Mouse (Mus musculus): ENCODE results near the gene Sh2d6. TPM values are rescaled to one million over a fixed set of nuclear protein-coding genes. Genes with fewer than 3 reads are reported as not detected.
A peak's percentile ranks its signal among the peaks of the same experiment; 100 is the strongest.

The Sh2d6 gene
- polyA plus RNA-seq, 1 experiment from 2014 or later, result not detected

GRCm38 (mm10) chr6:72553079-72553412, 31.5 kb upstream of the Sh2d6 start:
- H3K4me1 ChIP-seq (ENCODE audit: control insufficient read depth, insufficient read depth, low read length), result peaks cover 4% of the 10 kb centered on the region; the same call in 1 of the 2 replicates
- ATAC-seq (replicated peaks; ENCODE audit: insufficient number of reproducible peaks, low FRiP score, low TSS enrichment), result no peak
- peak overlapping the region; percentile 47 for H3K4me3 ChIP-seq (ENCODE audit: low read depth, low read length)
- 20% methylated on average over 8 of the region's 8 CpGs for WGBS (ENCODE audit: insufficient replicate concordance)
- no peaks in the 10 kb centered on the region for H3K9me3 ChIP-seq (replicated peaks; ENCODE audit: control insufficient read depth, low read length)
- H3K4me2 ChIP-seq, result peak overlapping the region; percentile 85
- no peaks in the 10 kb centered on the region for H3K36me3 ChIP-seq (ENCODE audit: control insufficient read depth, insufficient read depth, low read length)
- H3K27ac ChIP-seq (ENCODE audit: low read depth, low read length), result peak overlapping the region; percentile 71
- H3K27me3 ChIP-seq (ENCODE audit: control insufficient read depth, insufficient read depth, low read length), result no peaks in the 10 kb centered on the region
- H3K9ac ChIP-seq (ENCODE audit: low read depth, low read length), result peak overlapping the region; percentile 79

- no peaks in the 10 kb centered on the region for H3K36me3 ChIP-seq (ENCODE audit: control insufficient read depth, insufficient read depth, low read length)
- H3K27ac ChIP-seq (ENCODE audit: low read depth, low read length), result peak overlapping the region; percentile 71
- H3K27me3 ChIP-seq (ENCODE audit: control insufficient read depth, insufficient read depth, low read length), result no peaks in the 10 kb centered on the region
- H3K4me2 ChIP-seq, result peak overlapping the region; percentile 85
- H3K9me3 ChIP-seq (replicated peaks; ENCODE audit: control insufficient read depth, low read length), result no peaks in the 10 kb centered on the region
- H3K9ac ChIP-seq (ENCODE audit: low read depth, low read length), result peak overlapping the region; percentile 79
- H3K4me3 ChIP-seq (ENCODE audit: low read depth, low read length), result peak overlapping the region; percentile 47
- ATAC-seq (replicated peaks; ENCODE audit: insufficient number of reproducible peaks, low FRiP score, low TSS enrichment), result peak; percentile 60; the same call in 1 of the 2 replicates
- 18% methylated on average over 27 of the region's 27 CpGs for WGBS (ENCODE audit: insufficient replicate concordance)
- peaks cover 4% of the 10 kb centered on the region; the same call in 1 of the 2 replicates for H3K4me1 ChIP-seq (ENCODE audit: control insufficient read depth, insufficient read depth, low read length)
Measured at GRCm38 (mm10) chr6:72552171-72553078, 30.9 kb upstream of the Sh2d6 start.

GRCm38 (mm10) chr6:72550503-72551100, 29.1 kb upstream of the Sh2d6 start:
- ATAC-seq (replicated peaks; ENCODE audit: insufficient number of reproducible peaks, low FRiP score, low TSS enrichment), result no peak
- no peaks in the 10 kb centered on the region for H3K27me3 ChIP-seq (ENCODE audit: control insufficient read depth, insufficient read depth, low read length)
- no peak overlapping the region for H3K4me2 ChIP-seq
- 84% methylated on average over 10 of the region's 10 CpGs for WGBS (ENCODE audit: insufficient replicate concordance)
- H3K4me3 ChIP-seq (ENCODE audit: low read depth, low read length), result no peak overlapping the region
- no peaks in the 10 kb centered on the region for H3K9me3 ChIP-seq (replicated peaks; ENCODE audit: control insufficient read depth, low read length)
- no peak overlapping the region for H3K27ac ChIP-seq (ENCODE audit: low read depth, low read length)
- H3K9ac ChIP-seq (ENCODE audit: low read depth, low read length), result no peak overlapping the region
- no peaks in the 10 kb centered on the region for H3K36me3 ChIP-seq (ENCODE audit: control insufficient read depth, insufficient read depth, low read length)
- peaks cover 4% of the 10 kb centered on the region; the same call in 1 of the 2 replicates for H3K4me1 ChIP-seq (ENCODE audit: control insufficient read depth, insufficient read depth, low read length)

DNA sequence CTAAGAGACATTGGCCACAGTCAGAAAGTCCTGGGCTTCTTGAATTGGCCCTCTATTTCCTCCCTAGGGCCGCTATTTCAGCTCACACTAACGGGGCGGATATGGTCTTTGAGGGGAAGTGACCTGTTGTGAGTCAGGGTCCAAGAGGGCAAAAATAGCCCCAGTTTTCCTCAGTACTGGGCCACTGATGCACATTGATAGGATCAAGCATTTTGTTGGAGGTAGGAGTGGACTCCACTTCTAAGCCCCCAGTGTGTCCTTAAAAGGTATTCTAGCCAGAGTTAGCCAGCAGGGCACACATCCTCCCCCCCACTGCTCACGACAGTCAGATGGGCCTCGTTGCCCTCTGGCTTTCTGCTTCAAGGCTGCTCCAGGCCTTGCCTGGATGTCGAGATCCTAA, 28.5 kb upstream of the Sh2d6 start:
- H3K4me2 ChIP-seq, result no peak overlapping the region

GRCm38 (mm10) chr6:72549041-72549580, 27.6 kb upstream of the Sh2d6 start:
- Histone ChIP-seq H3K36me3 (ENCODE audit: control insufficient read depth, insufficient read depth, low read length) (no peaks in the 10 kb centered on the region), H3K9ac (ENCODE audit: low read depth, low read length) (no peak overlapping the region), H3K4me1 (ENCODE audit: control insufficient read depth, insufficient read depth, low read length) (peaks cover 8% of the 10 kb centered on the region; the same call in 1 of the 2 replicates), H3K27ac (ENCODE audit: low read depth, low read length) (no peak overlapping the region), H3K4me3 (ENCODE audit: low read depth, low read length) (no peak overlapping the region), H3K4me2 (peak overlapping the region; percentile 29; the same call in 1 of the 2 replicates), H3K27me3 (ENCODE audit: control insufficient read depth, insufficient read depth, low read length) (no peaks in the 10 kb centered on the region), H3K9me3 (replicated peaks; ENCODE audit: control insufficient read depth, low read length) (no peaks in the 10 kb centered on the region)
- ATAC-seq (replicated peaks; ENCODE audit: insufficient number of reproducible peaks, low FRiP score, low TSS enrichment), result no peak
- 58% methylated on average over 9 of the region's 9 CpGs for WGBS (ENCODE audit: insufficient replicate concordance)

More for the DNA sequence above, 28.5 kb upstream of the Sh2d6 start:
- H3K27ac ChIP-seq (ENCODE audit: low read depth, low read length), result no peak overlapping the region
- WGBS (ENCODE audit: insufficient replicate concordance), result 52% methylated on average over 6 of the region's 6 CpGs
- no peaks in the 10 kb centered on the region for H3K9me3 ChIP-seq (replicated peaks; ENCODE audit: control insufficient read depth, low read length)
- no peaks in the 10 kb centered on the region for H3K36me3 ChIP-seq (ENCODE audit: control insufficient read depth, insufficient read depth, low read length)
- no peaks in the 10 kb centered on the region for H3K27me3 ChIP-seq (ENCODE audit: control insufficient read depth, insufficient read depth, low read length)
- ATAC-seq (replicated peaks; ENCODE audit: insufficient number of reproducible peaks, low FRiP score, low TSS enrichment), result no peak
- H3K4me3 ChIP-seq (ENCODE audit: low read depth, low read length), result no peak overlapping the region
- peaks cover 4% of the 10 kb centered on the region; the same call in 1 of the 2 replicates for H3K4me1 ChIP-seq (ENCODE audit: control insufficient read depth, insufficient read depth, low read length)
- no peak overlapping the region for H3K9ac ChIP-seq (ENCODE audit: low read depth, low read length)

DNA sequence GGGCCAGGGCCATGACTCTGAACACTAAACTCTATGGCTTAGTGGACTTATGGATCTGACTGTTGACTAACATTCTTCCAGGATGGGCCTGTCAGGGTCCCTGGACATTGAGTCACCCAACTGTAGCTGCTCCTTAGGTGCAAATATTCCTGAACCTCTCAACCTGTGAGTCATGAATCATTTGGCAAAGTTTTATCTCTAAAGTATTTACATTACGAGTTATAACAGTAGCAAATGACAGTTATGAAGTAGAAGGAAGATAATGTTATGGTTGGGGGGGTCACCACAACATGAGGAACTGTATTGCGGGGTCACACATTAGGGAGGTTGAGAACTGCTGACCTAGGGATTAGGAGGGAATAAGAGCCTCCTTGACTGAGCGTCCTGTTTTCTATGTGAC, 26.4 kb upstream of the Sh2d6 start:
- Histone ChIP-seq H3K36me3 (ENCODE audit: control insufficient read depth, insufficient read depth, low read length) (no peaks in the 10 kb centered on the region), H3K9me3 (replicated peaks; ENCODE audit: control insufficient read depth, low read length) (no peaks in the 10 kb centered on the region), H3K9ac (ENCODE audit: low read depth, low read length) (no peak overlapping the region), H3K27me3 (ENCODE audit: control insufficient read depth, insufficient read depth, low read length) (no peaks in the 10 kb centered on the region), H3K4me1 (ENCODE audit: control insufficient read depth, insufficient read depth, low read length) (peaks cover 8% of the 10 kb centered on the region; the same call in 1 of the 2 replicates), H3K4me3 (ENCODE audit: low read depth, low read length) (no peak overlapping the region), H3K27ac (ENCODE audit: low read depth, low read length) (no peak overlapping the region), H3K4me2 (no peak overlapping the region)
- no peak for ATAC-seq (replicated peaks; ENCODE audit: insufficient number of reproducible peaks, low FRiP score, low TSS enrichment)
- WGBS (ENCODE audit: insufficient replicate concordance), result 86% methylated on average over 3 of the region's 3 CpGs

- 96% methylated on average over 2 of the region's 2 CpGs for WGBS (ENCODE audit: insufficient replicate concordance)
- H3K27me3 ChIP-seq (ENCODE audit: control insufficient read depth, insufficient read depth, low read length), result no peaks in the 10 kb centered on the region
- H3K27ac ChIP-seq (ENCODE audit: low read depth, low read length), result no peak overlapping the region
- H3K36me3 ChIP-seq (ENCODE audit: control insufficient read depth, insufficient read depth, low read length), result no peaks in the 10 kb centered on the region
- H3K9me3 ChIP-seq (replicated peaks; ENCODE audit: control insufficient read depth, low read length), result no peaks in the 10 kb centered on the region
- peaks cover 3% of the 10 kb centered on the region; the same call in 1 of the 2 replicates for H3K4me1 ChIP-seq (ENCODE audit: control insufficient read depth, insufficient read depth, low read length)
- H3K9ac ChIP-seq (ENCODE audit: low read depth, low read length), result no peak overlapping the region
- H3K4me3 ChIP-seq (ENCODE audit: low read depth, low read length), result no peak overlapping the region
- no peak for ATAC-seq (replicated peaks; ENCODE audit: insufficient number of reproducible peaks, low FRiP score, low TSS enrichment)
- H3K4me2 ChIP-seq, result no peak overlapping the region
Measured at GRCm38 (mm10) chr6:72547121-72547520, 25.6 kb upstream of the Sh2d6 start.

DNA sequence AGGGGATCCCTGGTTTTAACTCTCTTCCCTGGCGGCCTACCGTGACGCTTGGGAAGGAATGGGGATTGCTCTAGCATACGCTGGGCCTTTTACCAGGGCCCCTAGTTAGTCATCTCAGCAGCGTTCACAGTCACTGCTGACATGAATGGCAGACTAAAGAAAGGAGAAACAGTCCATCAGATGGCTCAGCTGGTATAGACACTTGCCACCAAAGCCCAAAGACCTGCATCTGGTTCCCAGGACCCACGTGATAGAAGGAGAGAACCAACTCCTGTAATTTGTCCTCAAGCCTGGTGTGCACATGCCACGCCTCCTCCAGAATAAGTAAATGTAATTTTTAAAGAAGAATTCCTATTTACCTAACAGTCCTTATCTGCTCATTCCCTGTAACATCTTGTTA, 23.9 kb upstream of the Sh2d6 start:
- no peak overlapping the region for H3K9ac ChIP-seq (ENCODE audit: low read depth, low read length)
- ATAC-seq (replicated peaks; ENCODE audit: insufficient number of reproducible peaks, low FRiP score, low TSS enrichment), result no peak
- H3K4me3 ChIP-seq (ENCODE audit: low read depth, low read length), result no peak overlapping the region
- WGBS (ENCODE audit: insufficient replicate concordance), result 57% methylated on average over 7 of the region's 7 CpGs
- no peak overlapping the region for H3K4me2 ChIP-seq
- no peaks in the 10 kb centered on the region for H3K9me3 ChIP-seq (replicated peaks; ENCODE audit: control insufficient read depth, low read length)
- H3K4me1 ChIP-seq (ENCODE audit: control insufficient read depth, insufficient read depth, low read length), result peaks cover 3% of the 10 kb centered on the region; the same call in 1 of the 2 replicates
- no peak overlapping the region for H3K27ac ChIP-seq (ENCODE audit: low read depth, low read length)
- no peaks in the 10 kb centered on the region for H3K27me3 ChIP-seq (ENCODE audit: control insufficient read depth, insufficient read depth, low read length)
- no peaks in the 10 kb centered on the region for H3K36me3 ChIP-seq (ENCODE audit: control insufficient read depth, insufficient read depth, low read length)
